Mouse (Mus musculus) 3T3-L1 (cell line): ENCODE measurements around the gene Ncf1.

Source experiments
- DNase-seq: peaks from one replicate; pipeline ENCODE4 v3.0.0-alpha.2; 2015; ENCODE audit warnings: low read depth, low spot score

Gene Ncf1

GRCm38 (mm10) chr5:134229391-134229790 is at the start of gene Ncf1:
Gene Ncf1 (minus strand): TSS chr5:134229625.
- no peak for DNase-seq

GRCm38 (mm10) chr5:134277109-134277508 is 47.7 kb upstream of the Ncf1 start:
- no peak for DNase-seq

GRCm38 (mm10) chr5:134275556-134275955 is 46.1 kb upstream of the Ncf1 start:
- DNase-seq, result no peak

- DNase-seq, result no peak
Measured at GRCm38 (mm10) chr5:134275021-134275420, 45.6 kb upstream of the Ncf1 start.

- DNase-seq, result no peak
Measured at GRCm38 (mm10) chr5:134273761-134274160, 44.3 kb upstream of the Ncf1 start.

GRCm38 (mm10) chr5:134272761-134273160 is 43.3 kb upstream of the Ncf1 start:
- no peak for DNase-seq

- DNase-seq, result no peak
Measured at GRCm38 (mm10) chr5:134271421-134271820, 42.0 kb upstream of the Ncf1 start.

GRCm38 (mm10) chr5:134270566-134270965 is 41.1 kb upstream of the Ncf1 start:
- no peak for DNase-seq

GRCm38 (mm10) chr5:134269751-134270150 is 40.3 kb upstream of the Ncf1 start:
- no peak for DNase-seq

- DNase-seq, result no peak
Measured at GRCm38 (mm10) chr5:134268751-134269150, 39.3 kb upstream of the Ncf1 start.

- DNase-seq, result no peak
Measured at GRCm38 (mm10) chr5:134266404-134266803, 37.0 kb upstream of the Ncf1 start.

GRCm38 (mm10) chr5:134265890-134266289 is 36.5 kb upstream of the Ncf1 start:
- DNase-seq, result no peak

GRCm38 (mm10) chr5:134260001-134260636 is 30.7 kb upstream of the Ncf1 start:
- DNase-seq, result no peak

- DNase-seq, result no peak
Measured at GRCm38 (mm10) chr5:134258934-134259333, 29.5 kb upstream of the Ncf1 start.

GRCm38 (mm10) chr5:134258395-134258794 is 29.0 kb upstream of the Ncf1 start:
- DNase-seq, result no peak

- DNase-seq, result no peak
Measured at GRCm38 (mm10) chr5:134257349-134258031, 28.1 kb upstream of the Ncf1 start.

- no peak for DNase-seq
Measured at GRCm38 (mm10) chr5:134255294-134255693, 25.9 kb upstream of the Ncf1 start.

GRCm38 (mm10) chr5:134253806-134254205 is 24.4 kb upstream of the Ncf1 start:
- peak; percentile 42 for DNase-seq

- no peak for DNase-seq
Measured at GRCm38 (mm10) chr5:134251083-134251482, 21.7 kb upstream of the Ncf1 start.

- peak; percentile 43 for DNase-seq
Measured at GRCm38 (mm10) chr5:134250601-134251000, 21.2 kb upstream of the Ncf1 start.

GRCm38 (mm10) chr5:134249245-134249649 is 19.8 kb upstream of the Ncf1 start:
- peak; percentile 63 for DNase-seq

GRCm38 (mm10) chr5:134248608-134249244 is 19.3 kb upstream of the Ncf1 start:
- no peak for DNase-seq

- DNase-seq, result peak; percentile 58
Measured at GRCm38 (mm10) chr5:134246146-134246545, 16.7 kb upstream of the Ncf1 start.
